Mouse (Mus musculus) B cell, adult 67 days (primary cell): ENCODE results near the gene Clpx. TPM values are rescaled to one million over a fixed set of nuclear protein-coding genes. Genes with fewer than 3 reads are reported as not detected.

ENCODE experiments used
- total RNA-seq, 2 experiments: library from RNA; stranded (reverse); gene quantifications; 4 replicates each; pipeline ENCODE4 v1.2.4; 2023

Gene Clpx
- 10 to 100 TPM; 31.6 to 39.2 TPM for total RNA-seq

GRCm38 (mm10) chr9:65293973-65294715, at the start of gene Clpx:
Clpx (plus strand) TSS chr9:65294260.

GRCm38 (mm10) chr9:65264959-65265358, 29.1 kb upstream of the Clpx start, which contains the start of gene Cilp:
Cilp (plus strand) TSS chr9:65265180.

GRCm38 (mm10) chr9:65345854-65346475, 51.9 kb downstream of the Clpx start, which contains the start of gene Pdcd7:
Pdcd7 (plus strand) TSS chr9:65346104.

GRCm38 (mm10) chr9:65360641-65361448, 66.8 kb downstream of the Clpx start, which contains the start of gene Ubap1l:
Ubap1l (plus strand) TSS chr9:65361041.

Other genes starting within 250 kb of the Clpx start
- under 1 TPM; 0.12 to 0.15 TPM for gene Igdcc4, start 192.8 kb upstream of the Clpx start, total RNA-seq
- gene Igdcc3, start 153.1 kb upstream of the Clpx start, total RNA-seq, result not detected
- 1 to 10 TPM; 5.7 to 8.7 TPM for gene Parp16, start 98.9 kb upstream of the Clpx start, total RNA-seq
- gene Cilp, start 29.1 kb upstream of the Clpx start, total RNA-seq, result not detected
- 10 to 100 TPM; 19.1 to 22.4 TPM for gene Pdcd7, start 51.8 kb downstream of the Clpx start, total RNA-seq
- gene Ubap1l, start 66.8 kb downstream of the Clpx start, total RNA-seq, result 1 to 10 TPM; 1.9 to 3.0 TPM
- not detected for gene Kbtbd13, start 97.4 kb downstream of the Clpx start, total RNA-seq
- gene Rasl12, start 104.2 kb downstream of the Clpx start, total RNA-seq, result not detected
- not detected for gene Slc51b, start 128.7 kb downstream of the Clpx start, total RNA-seq
- 10 to 100 TPM; 28.0 to 30.1 TPM for gene Mtfmt, start 141.5 kb downstream of the Clpx start, total RNA-seq
- gene Spg21, start 166.7 kb downstream of the Clpx start, total RNA-seq, result 10 to 100 TPM; 56.3 to 59.6 TPM
- not detected for gene Ankdd1a, start 225.9 kb downstream of the Clpx start, total RNA-seq